Mouse (Mus musculus): ENCODE results near the gene Tada2a. TPM values are rescaled to one million over a fixed set of nuclear protein-coding genes. Genes with fewer than 3 reads are reported as not detected.

The Tada2a gene
- total and polyA plus RNA-seq, 2 experiments from 2014 or later = 15.9 to 24.7 TPM

GRCm38 (mm10) chr11:84113623-84114022 is 15.8 kb downstream of the Tada2a start:
- Histone ChIP-seq H3K4me3 (ENCODE audit: low read length) (no peak overlapping the region), H3K4me1 (ENCODE audit: insufficient read depth, low read length) (no peaks in the 10 kb centered on the region), H3K27ac (no peak overlapping the region), H3K9me3 (ENCODE audit: low read length) (no peaks in the 10 kb centered on the region), H3K4me2 (ENCODE audit: low read depth, low read length) (no peak overlapping the region), H3K9ac (replicated peaks; ENCODE audit: low read length) (no peak overlapping the region), H3K36me3 (ENCODE audit: insufficient read depth, low read length) (peaks cover 47% of the 10 kb centered on the region), H3K27me3 (ENCODE audit: insufficient read depth, low read length) (no peaks in the 10 kb centered on the region)
- no peak for DNase-seq (ENCODE audit: low spot score)
- 95% methylated on average over 5 of the region's 5 CpGs for WGBS
- no peak for ATAC-seq
- no peak for TF ChIP-seq CTCF (IDR thresholded peaks at IDR 0.05; ENCODE audit: low read depth)

- no peak for DNase-seq (ENCODE audit: low spot score)
- Histone ChIP-seq H3K4me3 (ENCODE audit: low read length) (no peak overlapping the region), H3K27me3 (ENCODE audit: insufficient read depth, low read length) (no peaks in the 10 kb centered on the region), H3K36me3 (ENCODE audit: insufficient read depth, low read length) (peaks cover 72% of the 10 kb centered on the region), H3K4me2 (ENCODE audit: low read depth, low read length) (no peak overlapping the region), H3K9ac (replicated peaks; ENCODE audit: low read length) (no peak overlapping the region), H3K4me1 (ENCODE audit: insufficient read depth, low read length) (no peaks in the 10 kb centered on the region), H3K27ac (no peak overlapping the region), H3K9me3 (ENCODE audit: low read length) (no peaks in the 10 kb centered on the region)
- 77% methylated on average over 2 of the region's 2 CpGs for WGBS
- TF ChIP-seq CTCF (IDR thresholded peaks at IDR 0.05; ENCODE audit: low read depth) = no peak
- no peak for ATAC-seq
These were observed 22.3 kb downstream of the Tada2a start for GRCm38 (mm10) chr11:84107137-84107536.

GRCm38 (mm10) chr11:84104036-84104435 is 25.4 kb downstream of the Tada2a start:
- no peak for ATAC-seq
- no peak for DNase-seq (ENCODE audit: low spot score)
- no peak overlapping the region for H3K9ac ChIP-seq (replicated peaks; ENCODE audit: low read length)
- H3K36me3 ChIP-seq (ENCODE audit: insufficient read depth, low read length) = peaks cover 70% of the 10 kb centered on the region
- no peak overlapping the region for H3K27ac ChIP-seq
- WGBS = 90% methylated on average over 6 of the region's 6 CpGs
- H3K4me2 ChIP-seq (ENCODE audit: low read depth, low read length) = no peak overlapping the region
- H3K4me1 ChIP-seq (ENCODE audit: insufficient read depth, low read length) = no peaks in the 10 kb centered on the region
- no peak overlapping the region for H3K4me3 ChIP-seq (ENCODE audit: low read length)
- H3K27me3 ChIP-seq (ENCODE audit: insufficient read depth, low read length) = no peaks in the 10 kb centered on the region
- TF ChIP-seq CTCF (IDR thresholded peaks at IDR 0.05; ENCODE audit: low read depth) = no peak
- H3K9me3 ChIP-seq (ENCODE audit: low read length) = no peaks in the 10 kb centered on the region

GRCm38 (mm10) chr11:84101182-84101581 is 28.2 kb downstream of the Tada2a start:
- Histone ChIP-seq H3K4me2 (ENCODE audit: low read depth, low read length) (no peak overlapping the region), H3K36me3 (ENCODE audit: insufficient read depth, low read length) (peaks cover 58% of the 10 kb centered on the region), H3K27me3 (ENCODE audit: insufficient read depth, low read length) (no peaks in the 10 kb centered on the region), H3K9me3 (ENCODE audit: low read length) (no peaks in the 10 kb centered on the region), H3K9ac (replicated peaks; ENCODE audit: low read length) (no peak overlapping the region), H3K4me3 (ENCODE audit: low read length) (no peak overlapping the region), H3K27ac (no peak overlapping the region), H3K4me1 (ENCODE audit: insufficient read depth, low read length) (no peaks in the 10 kb centered on the region)
- TF ChIP-seq CTCF (IDR thresholded peaks at IDR 0.05; ENCODE audit: low read depth) = no peak
- no peak for ATAC-seq
- DNase-seq (ENCODE audit: low spot score) = no peak

- Histone ChIP-seq H3K9me3 (ENCODE audit: low read length) (no peaks in the 10 kb centered on the region), H3K4me2 (ENCODE audit: low read depth, low read length) (no peak overlapping the region), H3K9ac (replicated peaks; ENCODE audit: low read length) (no peak overlapping the region), H3K27ac (no peak overlapping the region), H3K4me3 (ENCODE audit: low read length) (no peak overlapping the region), H3K36me3 (ENCODE audit: insufficient read depth, low read length) (peaks cover 42% of the 10 kb centered on the region), H3K27me3 (ENCODE audit: insufficient read depth, low read length) (no peaks in the 10 kb centered on the region), H3K4me1 (ENCODE audit: insufficient read depth, low read length) (no peaks in the 10 kb centered on the region)
- WGBS = 58% methylated on average over 5 of the region's 5 CpGs
- no peak for TF ChIP-seq CTCF (IDR thresholded peaks at IDR 0.05; ENCODE audit: low read depth)
- DNase-seq (ENCODE audit: low spot score) (peak; percentile 9), ATAC-seq (no peak)
These were observed 32.0 kb downstream of the Tada2a start for GRCm38 (mm10) chr11:84097251-84097998.

- no peaks in the 10 kb centered on the region for H3K9me3 ChIP-seq (ENCODE audit: low read length)
- H3K4me3 ChIP-seq (ENCODE audit: low read length) = no peak overlapping the region
- no peak for ATAC-seq
- 74% methylated on average over 4 of the region's 4 CpGs for WGBS
- H3K36me3 ChIP-seq (ENCODE audit: insufficient read depth, low read length) = peaks cover 32% of the 10 kb centered on the region; the same call in 1 of the 2 replicates
- no peak overlapping the region for H3K27ac ChIP-seq
- DNase-seq (ENCODE audit: low spot score) = no peak
- no peak overlapping the region for H3K9ac ChIP-seq (replicated peaks; ENCODE audit: low read length)
- H3K4me2 ChIP-seq (ENCODE audit: low read depth, low read length) = no peak overlapping the region
- TF ChIP-seq CTCF (IDR thresholded peaks at IDR 0.05; ENCODE audit: low read depth) = no peak
- H3K27me3 ChIP-seq (ENCODE audit: insufficient read depth, low read length) = no peaks in the 10 kb centered on the region
- no peaks in the 10 kb centered on the region for H3K4me1 ChIP-seq (ENCODE audit: insufficient read depth, low read length)
These were observed 34.3 kb downstream of the Tada2a start for GRCm38 (mm10) chr11:84095084-84095483.

- no peaks in the 10 kb centered on the region for H3K27me3 ChIP-seq (ENCODE audit: insufficient read depth, low read length)
- TF ChIP-seq CTCF (IDR thresholded peaks at IDR 0.05; ENCODE audit: low read depth) = no peak
- 84% methylated on average over 8 of the region's 8 CpGs for WGBS
- no peak overlapping the region for H3K4me3 ChIP-seq (ENCODE audit: low read length)
- no peak for ATAC-seq
- H3K27ac ChIP-seq = no peak overlapping the region
- H3K9me3 ChIP-seq (ENCODE audit: low read length) = no peaks in the 10 kb centered on the region
- DNase-seq (ENCODE audit: low spot score) = no peak
- peaks cover 39% of the 10 kb centered on the region; the same call in 1 of the 2 replicates for H3K36me3 ChIP-seq (ENCODE audit: insufficient read depth, low read length)
- H3K4me2 ChIP-seq (ENCODE audit: low read depth, low read length) = no peak overlapping the region
- no peak overlapping the region for H3K9ac ChIP-seq (replicated peaks; ENCODE audit: low read length)
- no peaks in the 10 kb centered on the region for H3K4me1 ChIP-seq (ENCODE audit: insufficient read depth, low read length)
These were observed 38.8 kb downstream of the Tada2a start for GRCm38 (mm10) chr11:84090572-84090971.

Data from hindbrain, postnatal 0 days (tissue).